Mouse (Mus musculus) thymus, adult 2 months (tissue): ENCODE measurements around the gene Mansc1.

Source experiments
- CTCF ChIP-seq: fragments of 200-500 bp; IDR thresholded peaks from 2 replicates; pipeline ENCODE4 v1.5.1; 2012; ENCODE audit warnings: mild to moderate bottlenecking, control low read depth, low read length, moderate library complexity, borderline replicate concordance; ENCODE audit not compliant: control insufficient read depth, poor library complexity, insufficient read depth; ENCODE audit errors: extremely low read depth
- POLR2A ChIP-seq: fragments of 200-500 bp; IDR thresholded peaks from 2 replicates; pipeline ENCODE4 v1.6.1; 2012; ENCODE audit warnings: mild to moderate bottlenecking, low read length, control low read depth, moderate library complexity; ENCODE audit not compliant: control insufficient read depth, poor library complexity, insufficient read depth; ENCODE audit errors: extremely low read depth

GRCm38 (mm10) chr6:134614322-134614721 lies 18.0 kb downstream of the Mansc1 start:
- no peak for TF ChIP-seq CTCF
- no peak for TF ChIP-seq POLR2A
